Mouse (Mus musculus) T-helper 2 cell (primary cell): ENCODE results near the gene Ccdc167.

Experiments
- in situ Hi-C: fragments of 300-600 bp; cut with MboI, MseI; formaldehyde crosslinking; loops from one replicate; pipeline ENCODE4 v1.15.1; 2025; ENCODE audit warnings: high pct_unique_total_duplicates

The Ccdc167 gene

GRCm38 (mm10) chr17:29716732-29717445 is at the start of gene Ccdc167:
Gene Ccdc167, minus strand, starts transcription at chr17:29717044.
- in situ Hi-C loops = no loop called here

- in situ Hi-C loops = no loop called here
These were observed 48.5 kb upstream of the Ccdc167 start for GRCm38 (mm10) chr17:29765380-29765779.

GRCm38 (mm10) chr17:29762551-29762950 is 45.7 kb upstream of the Ccdc167 start:
- in situ Hi-C loops = no loop called here

- in situ Hi-C loops = no loop called here
These were observed 45.1 kb upstream of the Ccdc167 start for GRCm38 (mm10) chr17:29761938-29762337.

- in situ Hi-C loops = no loop called here
These were observed 43.8 kb upstream of the Ccdc167 start for GRCm38 (mm10) chr17:29760404-29761375.

GRCm38 (mm10) chr17:29759963-29760362 is 43.1 kb upstream of the Ccdc167 start:
- in situ Hi-C loops = no loop called here

- in situ Hi-C loops = no loop called here
These were observed 39.5 kb upstream of the Ccdc167 start for GRCm38 (mm10) chr17:29756381-29756780.

- in situ Hi-C loops = no loop called here
These were observed 37.7 kb upstream of the Ccdc167 start for GRCm38 (mm10) chr17:29754510-29754909.

- in situ Hi-C loops = no loop called here
These were observed 30.6 kb upstream of the Ccdc167 start for GRCm38 (mm10) chr17:29747466-29747865.

- in situ Hi-C loops = no loop called here
These were observed 21.3 kb upstream of the Ccdc167 start for GRCm38 (mm10) chr17:29737849-29738804.

GRCm38 (mm10) chr17:29736448-29737014 is 19.7 kb upstream of the Ccdc167 start:
- in situ Hi-C loops = no loop called here

- in situ Hi-C loops = no loop called here
These were observed 15.7 kb upstream of the Ccdc167 start for GRCm38 (mm10) chr17:29732522-29732921.

- in situ Hi-C loops = no loop called here
These were observed 15.1 kb upstream of the Ccdc167 start for GRCm38 (mm10) chr17:29731953-29732325.

GRCm38 (mm10) chr17:29731266-29731952 is 14.6 kb upstream of the Ccdc167 start:
- in situ Hi-C loops = no loop called here

GRCm38 (mm10) chr17:29730510-29731265 is 13.8 kb upstream of the Ccdc167 start:
- in situ Hi-C loops = no loop called here

GRCm38 (mm10) chr17:29728082-29728481 is 11.2 kb upstream of the Ccdc167 start:
- in situ Hi-C loops = no loop called here

GRCm38 (mm10) chr17:29725027-29725620 is 8.3 kb upstream of the Ccdc167 start:
- in situ Hi-C loops = no loop called here

GRCm38 (mm10) chr17:29724610-29725009 is 7.8 kb upstream of the Ccdc167 start:
- in situ Hi-C loops = no loop called here

- in situ Hi-C loops = no loop called here
These were observed 4.0 kb upstream of the Ccdc167 start for GRCm38 (mm10) chr17:29720755-29721365.
